Mouse (Mus musculus): ENCODE data around the gene Flna. TPM values are rescaled to one million over a fixed set of nuclear protein-coding genes. Genes with fewer than 3 reads are reported as not detected.

Gene Flna
- polyA plus RNA-seq, 1 experiment from 2014 or later, result 289 TPM

DNA sequence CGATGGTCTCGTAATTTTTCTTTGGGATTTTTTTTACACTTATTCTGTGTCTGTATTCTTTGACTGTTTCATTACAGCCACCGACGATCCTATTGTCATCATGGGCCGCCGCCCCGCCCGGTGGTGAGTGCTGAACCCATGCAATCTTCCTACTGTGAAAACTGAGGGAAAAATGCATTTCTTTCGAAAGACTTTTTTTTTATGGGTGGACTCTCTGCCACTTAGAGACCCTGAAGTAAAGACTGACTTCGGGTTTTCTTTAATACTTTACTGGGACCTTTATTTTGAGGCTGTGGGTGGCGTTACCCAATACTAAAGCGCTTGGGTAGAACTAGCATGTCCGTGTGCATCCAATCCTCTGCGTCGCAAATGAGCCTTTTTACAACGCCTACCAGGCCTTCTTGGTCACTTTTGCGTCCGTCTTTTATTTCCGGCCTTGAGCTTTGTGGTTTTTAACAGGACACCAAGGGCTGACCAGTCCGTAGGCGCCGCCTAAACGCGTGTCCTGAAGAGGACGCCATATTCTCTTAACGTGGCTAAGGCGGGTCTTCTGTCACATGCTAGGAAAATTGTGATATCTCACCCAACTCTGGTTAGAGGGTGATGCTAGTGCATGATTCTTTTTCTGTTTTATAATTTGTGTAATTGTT is 21.4 kb upstream of the Flna start:
- no peaks in the 10 kb centered on the region for H3K27me3 ChIP-seq
- ATAC-seq (ENCODE audit: insufficient number of reproducible peaks, insufficient read depth, low FRiP score, low TSS enrichment, low read depth), result no peak
- peak overlapping the region; percentile 86 for H3K9ac ChIP-seq
- H3K9me3 ChIP-seq, result no peaks in the 10 kb centered on the region
- 22% methylated on average over 27 of the region's 27 CpGs for WGBS
- peaks cover 8% of the 10 kb centered on the region for H3K36me3 ChIP-seq
- H3K27ac ChIP-seq, result peak overlapping the region; percentile 73
- H3K4me3 ChIP-seq, result peak overlapping the region; percentile 57
- peak overlapping the region; percentile 58 for H3K4me2 ChIP-seq
- H3K4me1 ChIP-seq, result peaks cover 6% of the 10 kb centered on the region; the same call in 1 of the 2 replicates

GRCm38 (mm10) chrX:74270062-74270901 is 20.7 kb upstream of the Flna start, which contains the start of gene Rpl10:
Gene Rpl10 (plus strand): TSS chrX:74270812.
- peaks cover 6% of the 10 kb centered on the region; the same call in 1 of the 2 replicates for H3K4me1 ChIP-seq
- peak within 1 kb of the TSS; percentile 97 for H3K27ac ChIP-seq
- H3K4me3 ChIP-seq, result peak within 1 kb of the TSS; percentile 57
- ATAC-seq (ENCODE audit: insufficient number of reproducible peaks, insufficient read depth, low FRiP score, low TSS enrichment, low read depth), result peak; percentile 96
- H3K9ac ChIP-seq, result peak within 1 kb of the TSS; percentile 86
- 20% methylated on average over 42 of the region's 42 CpGs for WGBS
- H3K36me3 ChIP-seq, result peaks cover 8% of the 10 kb centered on the region
- peak within 1 kb of the TSS; percentile 58 for H3K4me2 ChIP-seq
- H3K27me3 ChIP-seq, result no peaks in the 10 kb centered on the region
- H3K9me3 ChIP-seq, result no peaks in the 10 kb centered on the region

DNA sequence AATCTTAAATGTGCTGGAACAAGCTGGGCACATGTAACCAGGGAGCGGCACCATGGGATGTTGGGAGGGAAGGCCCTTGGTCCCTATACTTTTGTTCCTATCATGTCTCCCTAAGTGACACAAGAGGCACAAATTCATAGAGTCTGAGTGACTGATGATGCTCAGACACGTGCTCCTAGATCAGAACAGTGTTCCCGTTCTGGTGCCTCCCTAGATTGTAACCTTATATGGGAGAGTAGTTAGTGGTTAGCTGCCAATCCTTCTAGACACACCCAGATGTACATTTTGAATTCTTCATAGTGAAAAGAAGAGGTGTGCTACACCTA is 20.1 kb upstream of the Flna start:
- H3K4me3 ChIP-seq, result peak overlapping the region; percentile 57
- H3K4me2 ChIP-seq, result peak overlapping the region; percentile 55
- no peaks in the 10 kb centered on the region for H3K9me3 ChIP-seq
- H3K27me3 ChIP-seq, result no peaks in the 10 kb centered on the region
- no peak for ATAC-seq (ENCODE audit: insufficient number of reproducible peaks, insufficient read depth, low FRiP score, low TSS enrichment, low read depth)
- H3K27ac ChIP-seq, result peak overlapping the region; percentile 97
- peaks cover 8% of the 10 kb centered on the region for H3K36me3 ChIP-seq
- peak overlapping the region; percentile 64; the same call in 1 of the 2 replicates for H3K9ac ChIP-seq
- 31% methylated on average over 3 of the region's 3 CpGs for WGBS
- peaks cover 6% of the 10 kb centered on the region; the same call in 1 of the 2 replicates for H3K4me1 ChIP-seq

- WGBS, result 95% methylated on average over 3 of the region's 3 CpGs
- Histone ChIP-seq H3K4me3 (no peak overlapping the region), H3K9me3 (no peaks in the 10 kb centered on the region), H3K27me3 (no peaks in the 10 kb centered on the region), H3K27ac (no peak overlapping the region), H3K4me1 (0 out of 2 replicates have a peak, but pooled peaks cover 4% of the 10 kb centered on the region), H3K36me3 (peaks cover 21% of the 10 kb centered on the region), H3K4me2 (no peak overlapping the region), H3K9ac (no peak overlapping the region)
- no peak for ATAC-seq (ENCODE audit: insufficient number of reproducible peaks, insufficient read depth, low FRiP score, low TSS enrichment, low read depth)
These were observed 8.1 kb upstream of the Flna start for GRCm38 (mm10) chrX:74257746-74258145.

- H3K27ac ChIP-seq, result peak overlapping the region; percentile 90
- no peaks in the 10 kb centered on the region for H3K27me3 ChIP-seq
- 30% methylated on average over 31 of the region's 31 CpGs for WGBS
- H3K4me2 ChIP-seq, result peak overlapping the region; percentile 66
- no peak; the same call in 1 of the 2 replicates for ATAC-seq (ENCODE audit: insufficient number of reproducible peaks, insufficient read depth, low FRiP score, low TSS enrichment, low read depth)
- H3K4me3 ChIP-seq, result peak overlapping the region; percentile 56
- no peaks in the 10 kb centered on the region for H3K9me3 ChIP-seq
- peak overlapping the region; percentile 78 for H3K9ac ChIP-seq
- H3K36me3 ChIP-seq, result peaks cover 21% of the 10 kb centered on the region
- H3K4me1 ChIP-seq, result 0 out of 2 replicates have a peak, but pooled peaks cover 6% of the 10 kb centered on the region
These were observed 5.4 kb upstream of the Flna start for GRCm38 (mm10) chrX:74254888-74255565.

- peaks cover 21% of the 10 kb centered on the region for H3K36me3 ChIP-seq
- H3K9ac ChIP-seq, result peak within 1 kb of the TSS; percentile 78
- peak within 1 kb of the TSS; percentile 66 for H3K4me2 ChIP-seq
- H3K9me3 ChIP-seq, result no peaks in the 10 kb centered on the region
- peak within 1 kb of the TSS; percentile 90 for H3K27ac ChIP-seq
- H3K27me3 ChIP-seq, result no peaks in the 10 kb centered on the region
- H3K4me1 ChIP-seq, result 0 out of 2 replicates have a peak, but pooled peaks cover 8% of the 10 kb centered on the region
- WGBS, result 25% methylated on average over 39 of the region's 39 CpGs
- peak within 1 kb of the TSS; percentile 56 for H3K4me3 ChIP-seq
- ATAC-seq (ENCODE audit: insufficient number of reproducible peaks, insufficient read depth, low FRiP score, low TSS enrichment, low read depth), result peak; percentile 95
These were observed 4.7 kb upstream of the Flna start, which contains the start of gene Emd for GRCm38 (mm10) chrX:74254153-74254887. Gene Emd (plus strand): TSS chrX:74254687.

GRCm38 (mm10) chrX:74248651-74249050 is 969 bp downstream of the Flna start:
- Histone ChIP-seq H3K4me1 (peaks cover 8% of the 10 kb centered on the region), H3K9me3 (no peaks in the 10 kb centered on the region), H3K9ac (peak overlapping the region; percentile 74; the same call in 1 of the 2 replicates), H3K4me3 (peak overlapping the region; percentile 44), H3K27me3 (no peaks in the 10 kb centered on the region), H3K27ac (peak overlapping the region; percentile 76), H3K36me3 (no peaks in the 10 kb centered on the region), H3K4me2 (peak overlapping the region; percentile 61)
- no peak for ATAC-seq (ENCODE audit: insufficient number of reproducible peaks, insufficient read depth, low FRiP score, low TSS enrichment, low read depth)
- WGBS, result 14% methylated on average over 3 of the region's 3 CpGs

DNA sequence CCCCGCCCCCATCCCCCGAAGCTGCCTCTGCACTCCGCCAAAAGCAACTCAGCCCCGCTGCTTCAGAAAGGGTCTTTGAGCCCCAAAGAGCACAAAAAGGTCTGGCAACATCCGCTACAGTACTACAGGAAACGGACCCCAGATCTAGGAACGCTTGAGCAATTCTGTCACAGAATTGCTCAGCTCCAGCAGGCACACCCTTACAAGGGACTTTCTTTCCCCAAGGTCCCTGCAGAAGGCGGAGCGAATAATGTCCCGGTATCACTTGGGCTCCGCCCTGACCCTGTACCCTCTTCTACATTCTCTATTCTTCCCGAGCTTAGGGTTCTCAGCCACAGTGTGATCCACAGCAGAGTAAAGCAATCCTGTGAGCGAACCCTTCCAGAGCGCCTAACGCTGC is 2.9 kb downstream of the Flna start:
- Histone ChIP-seq H3K27me3 (no peaks in the 10 kb centered on the region), H3K9me3 (no peaks in the 10 kb centered on the region), H3K36me3 (peaks cover 15% of the 10 kb centered on the region), H3K4me1 (peaks cover 16% of the 10 kb centered on the region), H3K27ac (peak overlapping the region; percentile 92), H3K9ac (peak overlapping the region; percentile 70), H3K4me3 (peak overlapping the region; percentile 59), H3K4me2 (peak overlapping the region; percentile 59)
- 21% methylated on average over 15 of the region's 15 CpGs for WGBS
- ATAC-seq (ENCODE audit: insufficient number of reproducible peaks, insufficient read depth, low FRiP score, low TSS enrichment, low read depth), result peak; percentile 4; the same call in 1 of the 2 replicates

DNA sequence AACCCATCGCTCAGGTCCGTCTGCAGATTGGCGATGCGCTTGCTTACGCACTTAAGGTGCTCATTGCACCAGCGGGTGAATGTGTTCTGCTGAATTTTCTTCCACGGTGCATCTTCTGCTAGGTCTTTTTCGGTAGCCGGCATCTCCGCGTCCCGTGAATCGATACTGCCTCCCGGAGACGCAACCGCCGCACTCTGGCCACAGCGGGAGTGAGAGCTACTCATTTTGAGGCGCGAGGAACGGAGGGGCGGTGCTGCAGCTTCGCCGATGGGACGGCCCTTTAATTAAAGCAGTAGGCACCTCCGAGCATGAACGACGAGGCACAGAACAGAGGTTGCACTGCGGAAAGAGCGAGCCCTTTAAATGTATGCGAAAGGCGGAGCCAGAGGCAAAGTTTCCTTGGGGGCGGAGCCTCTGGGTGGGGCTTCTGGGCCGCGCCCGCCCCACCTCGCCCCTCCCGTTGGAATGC is 3.4 kb downstream of the Flna start:
- Histone ChIP-seq H3K36me3 (peaks cover 19% of the 10 kb centered on the region), H3K27ac (peak overlapping the region; percentile 93), H3K4me2 (peak overlapping the region; percentile 65), H3K9ac (peak overlapping the region; percentile 83), H3K9me3 (no peaks in the 10 kb centered on the region), H3K27me3 (no peaks in the 10 kb centered on the region), H3K4me3 (peak overlapping the region; percentile 59), H3K4me1 (peaks cover 16% of the 10 kb centered on the region)
- peak; percentile 88 for ATAC-seq (ENCODE audit: insufficient number of reproducible peaks, insufficient read depth, low FRiP score, low TSS enrichment, low read depth)
- 22% methylated on average over 35 of the region's 38 CpGs for WGBS

DNA sequence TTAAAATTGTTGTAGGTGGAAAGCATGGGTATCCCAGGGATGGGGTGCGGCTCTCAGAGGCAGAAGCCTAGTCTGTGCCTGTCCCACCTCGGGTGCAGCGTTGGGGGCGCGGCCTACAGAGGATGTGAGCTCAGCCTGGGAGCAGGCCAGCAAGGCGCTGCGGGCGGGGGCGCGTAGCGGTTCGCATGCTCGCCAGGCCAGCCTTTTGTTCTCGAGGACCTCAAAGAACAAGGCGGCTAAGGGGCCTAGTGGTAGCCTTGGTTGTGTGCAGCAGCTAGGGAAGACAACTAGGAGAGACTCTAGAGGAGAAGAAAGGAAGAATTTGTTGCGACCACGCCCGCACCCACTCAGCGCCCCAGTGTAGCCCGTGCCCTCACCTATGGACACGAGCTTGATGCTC is 3.9 kb downstream of the Flna start:
- H3K27me3 ChIP-seq, result no peaks in the 10 kb centered on the region
- H3K4me1 ChIP-seq, result peaks cover 16% of the 10 kb centered on the region
- H3K27ac ChIP-seq, result peak overlapping the region; percentile 93
- peak overlapping the region; percentile 83 for H3K9ac ChIP-seq
- H3K4me2 ChIP-seq, result peak overlapping the region; percentile 65
- peak overlapping the region; percentile 59 for H3K4me3 ChIP-seq
- ATAC-seq (ENCODE audit: insufficient number of reproducible peaks, insufficient read depth, low FRiP score, low TSS enrichment, low read depth), result 0 out of 2 replicates have a peak, but pooled peaks have one; percentile 18
- peaks cover 25% of the 10 kb centered on the region for H3K36me3 ChIP-seq
- WGBS, result 28% methylated on average over 21 of the region's 21 CpGs
- H3K9me3 ChIP-seq, result no peaks in the 10 kb centered on the region
